Mouse (Mus musculus): ENCODE results near the gene Manf. TPM values are rescaled to one million over a fixed set of nuclear protein-coding genes. Genes with fewer than 3 reads are reported as not detected.

Manf gene
- total RNA-seq, 2 experiments from 2014 or later = 101 to 116 TPM

- DNase-seq (ENCODE audit: low spot score in 2 of 2) = peak; percentile 24 to 43
Measured at GRCm38 (mm10) chr9:106884996-106885900, 6.5 kb downstream of the Manf start.

- peak in 1 of 2 experiments; percentile 28 for DNase-seq (ENCODE audit: low spot score in 2 of 2)
Measured at GRCm38 (mm10) chr9:106884306-106884705, 7.5 kb downstream of the Manf start.

GRCm38 (mm10) chr9:106883085-106883484, 8.7 kb downstream of the Manf start:
- no peak for DNase-seq (ENCODE audit: low spot score in 2 of 2)

- DNase-seq (ENCODE audit: low spot score in 2 of 2) = no peak
Measured at GRCm38 (mm10) chr9:106882176-106882575, 9.6 kb downstream of the Manf start.

- DNase-seq (ENCODE audit: low spot score in 2 of 2) = no peak
Measured at GRCm38 (mm10) chr9:106881071-106881755, 10.6 kb downstream of the Manf start.

- DNase-seq (ENCODE audit: low spot score in 2 of 2) = no peak
Measured at GRCm38 (mm10) chr9:106879471-106879870, 12.3 kb downstream of the Manf start.

- DNase-seq (ENCODE audit: low spot score in 2 of 2) = no peak
Measured at GRCm38 (mm10) chr9:106876666-106877065, 15.1 kb downstream of the Manf start.

GRCm38 (mm10) chr9:106874216-106874615, 17.6 kb downstream of the Manf start:
- DNase-seq (ENCODE audit: low spot score in 2 of 2) = no peak

GRCm38 (mm10) chr9:106858036-106858435, 33.7 kb downstream of the Manf start:
- DNase-seq (ENCODE audit: low spot score in 2 of 2) = no peak

- DNase-seq (ENCODE audit: low spot score in 2 of 2) = no peak
Measured at GRCm38 (mm10) chr9:106856664-106857063, 35.1 kb downstream of the Manf start.

- no peak for DNase-seq (ENCODE audit: low spot score in 2 of 2)
Measured at GRCm38 (mm10) chr9:106842800-106843199, 49.0 kb downstream of the Manf start.

- no peak for DNase-seq (ENCODE audit: low spot score in 2 of 2)
Measured at GRCm38 (mm10) chr9:106840569-106840968, 51.2 kb downstream of the Manf start.

- DNase-seq (ENCODE audit: low spot score in 2 of 2) = peak; percentile 74 to 85
Measured at GRCm38 (mm10) chr9:106822381-106823104, 69.2 kb downstream of the Manf start.

- DNase-seq (ENCODE audit: low spot score in 2 of 2) = peak; percentile 84 to 87
Measured at GRCm38 (mm10) chr9:106821618-106822380, 70.0 kb downstream of the Manf start, which contains the start of gene Dcaf1. Gene Dcaf1, plus strand, starts transcription at chr9:106821874.

- peak; percentile 8 to 11 for DNase-seq (ENCODE audit: low spot score in 2 of 2)
Measured at GRCm38 (mm10) chr9:106821050-106821617, 70.6 kb downstream of the Manf start.

- peak; percentile 32 to 44 for DNase-seq (ENCODE audit: low spot score in 2 of 2)
Measured at GRCm38 (mm10) chr9:106819201-106819600, 72.6 kb downstream of the Manf start.

GRCm38 (mm10) chr9:106818191-106818590, 73.6 kb downstream of the Manf start:
- DNase-seq (ENCODE audit: low spot score in 2 of 2) = no peak

- DNase-seq (ENCODE audit: low spot score in 2 of 2) = no peak
Measured at GRCm38 (mm10) chr9:106806503-106806902, 85.3 kb downstream of the Manf start.

GRCm38 (mm10) chr9:106790831-106791230, 100.9 kb downstream of the Manf start:
- DNase-seq (ENCODE audit: low spot score in 2 of 2) = no peak

- no peak for DNase-seq (ENCODE audit: low spot score in 2 of 2)
Measured at GRCm38 (mm10) chr9:106789363-106789762, 102.4 kb downstream of the Manf start.
